Mouse (Mus musculus) CH12.LX (cell line): ENCODE data around the gene Olfr870. TPM values are rescaled to one million over a fixed set of nuclear protein-coding genes. Genes with fewer than 3 reads are reported as not detected.

Source experiments
- DNase-seq: peaks from one replicate; pipeline ENCODE4 v3.0.0-alpha.2; 2013; ENCODE audit errors: extremely low read depth
- H3K27ac ChIP-seq: 2 replicates; pipeline ENCODE4 v1.5.1; 2012; ENCODE audit warnings: low read depth, mild to moderate bottlenecking, control low read depth, moderate library complexity; ENCODE audit not compliant: insufficient read depth
- H3K27me3 ChIP-seq: replicated peaks from 2 replicates; pipeline ENCODE3; 2012; ENCODE audit warnings: inconsistent platforms
- H3K36me3 ChIP-seq, 2 experiments: replicated peaks in 1 of 2; 2 replicates each; pipeline versions ENCODE3 to v1.6.1; 2012; ENCODE audit warnings: inconsistent platforms in 1 of 2, low read length in 1 of 2, mild to moderate bottlenecking in 1 of 2, mixed read lengths in 1 of 2, moderate library complexity in 1 of 2; ENCODE audit not compliant: control insufficient read depth in 1 of 2, insufficient read depth in 1 of 2
- H3K4me1 ChIP-seq, 2 experiments: 2 replicates each; pipeline ENCODE4 v1.6.1; 2012; ENCODE audit warnings: inconsistent platforms in 1 of 2, moderate library complexity in 1 of 2; ENCODE audit not compliant: insufficient read depth in 2 of 2, control insufficient read depth in 1 of 2
- H3K4me2 ChIP-seq: 2 replicates; pipeline ENCODE4 v1.6.1; 2012; ENCODE audit warnings: low read depth, mild to moderate bottlenecking, control low read depth; ENCODE audit not compliant: poor library complexity, insufficient read depth, severe bottlenecking
- H3K4me3 ChIP-seq, 3 experiments: fragments of 150-350 bp in 1 of 3; sonication (generic) in 1 of 3; replicated peaks in 1 of 3; 2 replicates each; pipeline versions ENCODE3 to v1.5.1; 2011 to 2012; ENCODE audit warnings: low read depth in 2 of 3, low read length in 2 of 3, mild to moderate bottlenecking in 2 of 3, moderate library complexity in 2 of 3, control low read depth in 1 of 3, improper control_type of control experiment in 1 of 3, inconsistent platforms in 1 of 3, mixed read lengths in 1 of 3; ENCODE audit not compliant: poor library complexity in 1 of 3
- H3K79me2 ChIP-seq: replicated peaks from 2 replicates; pipeline ENCODE4 v1.6.1; 2012; ENCODE audit warnings: mild to moderate bottlenecking, moderate library complexity; ENCODE audit not compliant: control insufficient read depth, poor library complexity, insufficient read depth, severe bottlenecking; ENCODE audit errors: extremely low read depth
- H3K9ac ChIP-seq: 2 replicates; pipeline ENCODE4 v1.6.1; 2012; ENCODE audit warnings: low read depth, mild to moderate bottlenecking, control low read depth, moderate library complexity; ENCODE audit not compliant: insufficient read depth
- H3K9me3 ChIP-seq: replicated peaks from 2 replicates; pipeline ENCODE3; 2012; ENCODE audit warnings: low read length, inconsistent platforms, mixed read lengths
- BHLHE40 ChIP-seq: IDR thresholded peaks from 2 replicates; pipeline ENCODE4 v1.6.1; 2011; ENCODE audit warnings: mild to moderate bottlenecking, low read depth, low read length, improper control_type of control experiment
- CHD1 ChIP-seq: IDR thresholded peaks from 2 replicates; pipeline ENCODE4 v1.6.1; 2012; ENCODE audit warnings: low read depth, low read length, improper control_type of control experiment, inconsistent platforms
- CHD2 ChIP-seq: IDR thresholded peaks from 2 replicates; pipeline ENCODE4 v1.6.1; 2011; ENCODE audit warnings: low read length, improper control_type of control experiment
- E2F4 ChIP-seq: IDR thresholded peaks from 2 replicates; pipeline ENCODE4 v1.6.1; 2011; ENCODE audit warnings: low read depth, low read length, improper control_type of control experiment; ENCODE audit not compliant: insufficient replicate concordance
- EP300 ChIP-seq: IDR thresholded peaks from 2 replicates; pipeline ENCODE4 v1.6.1; 2011; ENCODE audit warnings: low read length, improper control_type of control experiment
- ETS1 ChIP-seq: conservative IDR thresholded peaks from 2 replicates; pipeline ENCODE4 v1.6.1; 2012; ENCODE audit warnings: low read depth, mild to moderate bottlenecking, inconsistent platforms, low read length, improper control_type of control experiment, moderate library complexity
- GABPA ChIP-seq: IDR thresholded peaks from 2 replicates; pipeline ENCODE4 v1.6.1; 2012; ENCODE audit warnings: low read depth, low read length, improper control_type of control experiment, inconsistent platforms; ENCODE audit not compliant: insufficient replicate concordance
- HCFC1 ChIP-seq: IDR thresholded peaks from 2 replicates; pipeline ENCODE4 v1.6.1; 2012; ENCODE audit warnings: low read depth, mild to moderate bottlenecking, inconsistent platforms, low read length, improper control_type of control experiment
- IRF4 ChIP-seq: IDR thresholded peaks from 2 replicates; pipeline ENCODE4 v1.6.1; 2014; ENCODE audit warnings: low read depth, mild to moderate bottlenecking, inconsistent platforms, low read length, improper control_type of control experiment
- MXI1 ChIP-seq: IDR thresholded peaks from 2 replicates; pipeline ENCODE4 v1.6.1; 2011; ENCODE audit warnings: mild to moderate bottlenecking, low read depth, low read length, improper control_type of control experiment
- NELFE ChIP-seq: IDR thresholded peaks from 2 replicates; pipeline ENCODE4 v1.6.1; 2011; ENCODE audit warnings: low read depth, low read length, improper control_type of control experiment
- POLR2AphosphoS2 ChIP-seq: IDR thresholded peaks from 2 replicates; pipeline ENCODE4 v1.6.1; 2011; ENCODE audit warnings: low read depth, low read length, improper control_type of control experiment
- RAD21 ChIP-seq: IDR thresholded peaks from 2 replicates; pipeline ENCODE4 v1.6.1; 2011; ENCODE audit warnings: low read depth, mild to moderate bottlenecking, low read length, improper control_type of control experiment, moderate library complexity
- SIN3A ChIP-seq: IDR thresholded peaks from 2 replicates; pipeline ENCODE4 v1.6.1; 2012; ENCODE audit warnings: low read length, improper control_type of control experiment, inconsistent platforms
- TBP ChIP-seq: conservative IDR thresholded peaks from 2 replicates; pipeline ENCODE4 v1.6.1; 2011; ENCODE audit warnings: low read depth, low read length, improper control_type of control experiment
- USF1 ChIP-seq: IDR thresholded peaks from 2 replicates; pipeline ENCODE4 v1.6.1; 2014; ENCODE audit warnings: low read depth, mild to moderate bottlenecking, inconsistent platforms, low read length, improper control_type of control experiment
- USF2 ChIP-seq: conservative IDR thresholded peaks from 2 replicates; pipeline ENCODE4 v1.6.1; 2011; ENCODE audit warnings: low read depth, low read length, improper control_type of control experiment
- ZC3H11A ChIP-seq: IDR thresholded peaks from 2 replicates; pipeline ENCODE4 v1.6.1; 2012; ENCODE audit warnings: low read depth, mild to moderate bottlenecking, inconsistent platforms, low read length, improper control_type of control experiment
- ZKSCAN1 ChIP-seq: IDR thresholded peaks from 2 replicates; pipeline ENCODE4 v1.6.1; 2012; ENCODE audit warnings: low read depth, inconsistent platforms, low read length, improper control_type of control experiment, borderline replicate concordance
- ZMIZ1 ChIP-seq: IDR thresholded peaks from 2 replicates; pipeline ENCODE4 v1.6.1; 2012; ENCODE audit warnings: low read depth, mild to moderate bottlenecking, inconsistent platforms, low read length, improper control_type of control experiment
- ZNF384 ChIP-seq: IDR thresholded peaks from 2 replicates; pipeline ENCODE4 v1.6.1; 2012; ENCODE audit warnings: low read depth, low read length, improper control_type of control experiment, inconsistent platforms
- dilution Hi-C: fragments of 300-500 bp; cut with MboI; formaldehyde crosslinking; loops from 2 replicates; pipeline ENCODE4 v1.14.3; 2020; ENCODE audit warnings: low sequenced_read_pairs; ENCODE audit not compliant: extremely low pct_unique_long_range_greater_than_20kb, extremely low pct_ligation_motif_present
- in situ Hi-C: fragments of 300-500 bp; cut with MboI; formaldehyde crosslinking; loops from 3 replicates; pipeline ENCODE4 v1.14.3; 2019; ENCODE audit warnings: low sequenced_read_pairs, low pct_ligation_motif_present, low pct_unique_long_range_greater_than_20kb, mixed read lengths
- polyA plus RNA-seq: library from polyadenylated mRNA; unstranded; fragments of >175 nt; gene quantifications from 2 replicates; pipeline ENCODE4 v1.2.1, GENCODE M21; 2012; ENCODE audit warnings: low read depth; ENCODE audit not compliant: insufficient read length
- total RNA-seq, 2 experiments: library from RNA; depleted of rRNA; stranded (reverse); fragments of 300-350 nt in 1 of 2; fragments of >200 nt in 1 of 2; gene quantifications; 2 replicates each; pipeline ENCODE4 v1.2.3; 2012 to 2014

Olfr870 gene
- total RNA-seq (2012; rRNA removed) (not detected in 2 replicates), total RNA-seq (2014; rRNA removed) (not detected in 2 replicates), polyA plus RNA-seq (not detected in 2 replicates)

GRCm38 (mm10) chr9:20173957-20174356 lies at the start of gene Olfr870:
TSS of gene Olfr870 (minus strand) at chr9:20174057.
- Histone ChIP-seq H3K4me2 (no peak within 1 kb of the TSS), H3K9ac (no peak within 1 kb of the TSS), H3K27ac (no peak within 1 kb of the TSS), H3K9me3 (no peaks in the 10 kb centered on the region), H3K79me2 (no peaks in the 10 kb centered on the region), H3K4me1 (no peaks in the 10 kb centered on the region), H3K27me3 (no peaks in the 10 kb centered on the region), H3K36me3 (no peaks in the 10 kb centered on the region), H3K4me3 (no peak within 1 kb of the TSS)
- no peak for DNase-seq
- TF ChIP-seq IRF4 (no peak), POLR2AphosphoS2 (no peak), ZNF384 (no peak), USF2 (no peak), GABPA (no peak), ZC3H11A (no peak), MXI1 (no peak), ETS1 (no peak), EP300 (no peak), ZKSCAN1 (no peak), BHLHE40 (no peak), SIN3A (no peak), RAD21 (no peak), NELFE (no peak), HCFC1 (no peak), CHD1 (no peak), CHD2 (no peak), TBP (no peak), USF1 (no peak), E2F4 (no peak)
- in situ Hi-C loops (no loop called here), dilution Hi-C loops (no loop called here)

DNA sequence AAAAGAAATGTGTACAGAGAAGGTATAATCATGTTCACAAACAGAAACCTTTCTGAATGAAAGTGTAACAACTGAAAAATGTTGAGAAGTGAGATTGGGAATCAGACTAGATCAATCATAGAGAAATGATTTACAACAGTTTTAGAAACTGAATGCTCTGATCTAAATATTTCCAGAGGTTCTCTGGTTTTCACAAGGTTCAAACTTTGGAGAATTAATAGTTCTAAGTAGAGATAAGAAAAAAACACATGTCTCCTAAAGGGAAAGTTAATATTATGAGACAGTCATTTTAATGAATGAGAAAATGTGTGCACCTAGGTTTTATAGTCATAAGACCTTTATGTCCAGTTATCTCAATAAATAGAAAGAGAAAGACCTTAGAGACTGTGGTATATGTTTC lies 38.0 kb upstream of the Olfr870 start, which contains the start of gene Olfr871:
Olfr871 (plus strand) TSS at position 301 of the 400 bp plus-strand sequence.
- in situ Hi-C loops: no loop called here
- Histone ChIP-seq H3K36me3 (no peaks in the 10 kb centered on the region), H3K9me3 (no peaks in the 10 kb centered on the region), H3K79me2 (no peaks in the 10 kb centered on the region), H3K9ac (no peak within 1 kb of the TSS), H3K4me2 (no peak within 1 kb of the TSS), H3K4me3 (no peak within 1 kb of the TSS), H3K27ac (no peak within 1 kb of the TSS), H3K4me1 (no peaks in the 10 kb centered on the region), H3K27me3 (no peaks in the 10 kb centered on the region)
- no peak for DNase-seq
- dilution Hi-C loops: no loop called here
- no peak for TF ChIP-seq ZMIZ1
